Mouse (Mus musculus) cerebellum, postnatal 36 days (tissue): Measurements from ENCODE around the gene Gm28035.

Experiments
- DNase-seq, 2 experiments: peaks; one replicate each; pipeline ENCODE4 v3.0.0; 2021 to 2022; ENCODE audit warnings: mixed read lengths in 2 of 2

Gene Gm28035

GRCm38 (mm10) chr2:30240267-30240666 is at the start of gene Gm28035:
Gm28035 (plus strand) TSS chr2:30240567.
- no peak for DNase-seq

GRCm38 (mm10) chr2:30191790-30192580 is 48.4 kb upstream of the Gm28035 start:
- no peak for DNase-seq

GRCm38 (mm10) chr2:30194656-30195055 is 45.7 kb upstream of the Gm28035 start:
- no peak for DNase-seq

DNA sequence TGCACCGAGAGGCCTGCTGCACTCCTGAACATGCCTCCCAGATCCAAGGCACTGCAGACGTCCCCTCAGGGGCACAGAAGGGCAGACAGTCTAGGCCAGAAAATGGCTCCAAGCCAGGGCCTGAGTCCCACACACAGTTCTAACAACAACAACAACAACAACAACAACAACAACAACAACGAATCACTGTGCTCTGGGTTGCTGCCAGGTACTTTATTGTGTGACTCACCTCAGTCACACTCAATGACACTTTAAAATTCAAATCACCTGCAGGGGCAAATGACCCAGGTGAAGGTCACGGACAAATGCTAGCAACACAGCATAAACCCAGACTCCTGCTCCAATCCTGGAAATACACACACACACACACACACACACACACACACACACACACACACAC is 42.3 kb upstream of the Gm28035 start:
- DNase-seq = no peak

DNA sequence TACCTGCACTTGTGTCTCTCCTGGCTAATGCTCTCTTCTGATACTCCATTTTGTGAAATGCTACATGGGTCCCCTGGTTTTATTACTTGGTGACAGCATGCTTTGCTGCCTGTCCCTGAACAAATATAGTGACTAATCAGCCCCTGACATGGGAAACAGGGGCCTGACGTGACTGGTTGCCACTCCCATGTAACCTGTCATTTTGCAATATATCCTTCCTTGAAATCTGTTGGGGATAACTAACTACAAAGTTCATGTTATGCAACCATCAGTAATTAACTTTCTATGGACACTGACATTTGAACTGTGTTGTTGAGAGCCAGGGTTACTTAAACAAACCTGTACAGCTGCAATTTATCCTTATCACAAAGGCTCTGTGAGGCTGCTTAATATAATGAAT is 40.4 kb upstream of the Gm28035 start:
- no peak for DNase-seq

GRCm38 (mm10) chr2:30200388-30200925 is 39.9 kb upstream of the Gm28035 start:
- no peak for DNase-seq

GRCm38 (mm10) chr2:30203439-30203838 is 36.9 kb upstream of the Gm28035 start:
- DNase-seq = peak; percentile 24

DNA sequence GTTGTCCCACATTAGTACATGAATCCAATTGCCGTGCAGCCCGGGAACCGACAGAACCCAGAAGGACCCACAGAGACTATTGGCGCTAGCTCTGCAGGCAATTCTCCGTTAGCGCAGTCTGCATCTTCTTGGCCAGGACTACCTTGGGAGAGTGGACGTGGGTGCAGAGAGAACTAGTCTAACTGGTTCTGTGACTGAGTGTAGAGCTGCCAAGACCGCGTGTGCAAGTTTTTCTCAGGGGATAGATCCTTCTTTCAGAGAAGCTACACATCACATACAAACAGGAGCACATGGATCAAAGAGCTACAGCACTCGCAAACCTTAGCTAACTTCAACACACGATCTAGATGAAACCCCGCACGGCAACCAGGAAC is 35.1 kb upstream of the Gm28035 start:
- DNase-seq = peak in 1 of 2 experiments; percentile 32

- DNase-seq = peak; percentile 92 to 94
These were observed 34.6 kb upstream of the Gm28035 start, which contains the start of gene Kyat1 for GRCm38 (mm10) chr2:30205629-30206357. Kyat1 (minus strand) TSS chr2:30205847.

DNA sequence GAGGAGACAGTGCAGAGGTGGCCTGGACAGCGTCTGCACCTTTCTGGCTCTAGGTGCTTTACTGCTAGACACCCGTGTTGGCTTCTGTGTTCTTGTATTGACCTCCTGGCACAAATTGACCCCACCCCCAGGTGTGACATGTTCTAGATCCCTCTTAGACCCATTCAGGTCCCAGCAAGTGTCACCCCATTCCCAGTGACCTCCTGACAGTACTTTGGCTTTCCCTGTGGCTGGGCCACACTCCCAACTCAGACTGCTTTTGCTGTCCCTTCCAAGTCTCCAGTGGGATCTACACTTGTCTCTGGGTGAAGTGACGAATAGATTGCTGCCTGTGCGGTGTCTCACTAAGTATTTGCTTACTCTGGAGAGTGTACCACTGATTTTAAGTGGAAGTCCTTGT is 33.0 kb upstream of the Gm28035 start:
- no peak for DNase-seq

DNA sequence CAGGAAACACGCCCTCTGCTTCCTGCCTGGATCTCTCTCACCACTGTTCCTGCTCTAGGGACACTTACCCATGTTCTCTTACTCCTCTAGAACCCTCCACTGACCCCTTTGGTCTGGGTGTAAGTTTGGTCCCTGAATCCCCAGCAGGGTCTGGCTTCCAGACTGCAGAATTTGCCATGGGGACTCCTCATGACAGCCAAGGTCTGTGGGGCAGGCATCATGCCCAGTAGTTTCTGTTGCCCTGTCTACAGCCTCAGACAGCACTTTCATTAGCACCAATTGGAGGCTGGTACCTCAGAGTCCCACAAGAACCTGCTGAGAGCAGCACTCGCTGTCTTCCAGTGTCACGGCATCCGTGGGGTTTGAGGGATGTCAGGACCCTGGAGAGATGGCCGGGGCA is 32.5 kb upstream of the Gm28035 start:
- DNase-seq = no peak

DNA sequence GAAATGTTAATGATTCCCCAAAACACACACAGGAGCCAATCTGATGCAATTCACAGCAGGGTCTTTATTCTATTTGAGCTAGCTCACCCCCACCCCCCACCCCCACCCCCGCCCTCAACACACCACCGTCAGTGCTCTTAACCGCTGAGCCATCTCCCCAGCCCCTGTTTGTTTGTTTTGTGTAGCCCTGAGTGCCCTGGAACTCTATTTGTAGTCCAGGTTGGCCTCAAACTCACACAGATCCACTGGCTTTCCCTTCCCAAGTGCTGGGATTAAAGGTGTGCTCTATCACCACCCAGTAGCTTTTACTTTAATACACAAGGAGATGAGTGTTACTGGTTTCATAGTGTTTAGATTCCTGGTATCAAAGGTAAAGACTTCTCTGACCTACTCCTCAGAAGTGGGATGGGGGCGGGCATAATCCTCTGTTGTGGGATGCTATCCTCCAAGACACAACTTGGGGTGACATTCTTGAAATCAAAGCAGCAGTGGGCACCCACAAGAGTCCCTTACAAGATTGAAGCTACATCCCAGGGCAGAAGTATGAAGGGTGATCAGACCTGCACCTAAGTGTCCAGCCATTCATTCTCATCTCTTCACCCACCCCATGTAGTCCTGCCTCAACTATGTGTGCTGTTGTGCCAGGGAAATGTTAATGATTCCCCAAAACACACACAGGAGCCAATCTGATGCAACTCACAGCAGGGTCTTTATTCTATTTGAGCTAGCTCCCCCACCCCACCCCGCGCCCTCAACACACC is 28.8 kb upstream of the Gm28035 start:
- no peak for DNase-seq

DNA sequence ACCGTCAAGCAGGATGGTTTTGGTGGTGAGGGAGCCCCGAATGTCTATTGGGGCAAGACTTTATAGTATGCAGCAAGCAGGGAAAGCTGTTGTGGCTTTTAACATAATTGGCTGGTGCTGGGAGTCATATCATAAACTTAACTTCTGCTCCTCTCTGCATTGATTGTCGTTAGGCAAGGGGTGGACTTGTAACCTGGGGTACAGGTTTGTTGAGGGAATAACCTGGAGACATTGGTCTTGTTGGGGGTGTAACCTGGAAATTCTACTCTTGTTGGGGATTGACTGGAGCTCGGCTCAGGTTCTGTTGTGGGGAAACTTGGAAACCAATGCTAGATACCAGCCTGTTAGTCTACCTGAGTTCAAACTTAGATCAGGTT is 28.2 kb upstream of the Gm28035 start:
- DNase-seq = no peak

- no peak for DNase-seq
These were observed 27.4 kb upstream of the Gm28035 start for GRCm38 (mm10) chr2:30212951-30213350.

- no peak for DNase-seq
These were observed 25.6 kb upstream of the Gm28035 start for GRCm38 (mm10) chr2:30214745-30215144.

DNA sequence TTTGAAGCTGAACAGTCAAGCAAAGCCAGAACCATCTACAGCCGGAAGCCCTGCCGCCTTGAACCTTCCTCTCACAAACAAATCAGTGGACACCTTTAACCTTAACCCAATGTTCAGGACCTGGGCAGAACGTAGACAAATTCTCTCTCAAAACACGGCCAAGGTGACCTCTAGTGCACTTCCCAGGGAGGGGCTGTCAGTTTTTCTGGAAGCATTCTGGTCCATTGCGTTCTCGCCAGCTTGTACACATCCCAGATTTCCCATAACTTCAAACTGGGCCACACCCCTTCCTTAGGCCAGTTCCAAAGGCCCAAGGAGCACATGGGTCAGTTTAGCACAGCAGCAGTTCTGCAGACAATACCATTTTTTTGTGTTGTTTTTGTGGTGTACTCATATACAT is 24.9 kb upstream of the Gm28035 start:
- DNase-seq = no peak

DNA sequence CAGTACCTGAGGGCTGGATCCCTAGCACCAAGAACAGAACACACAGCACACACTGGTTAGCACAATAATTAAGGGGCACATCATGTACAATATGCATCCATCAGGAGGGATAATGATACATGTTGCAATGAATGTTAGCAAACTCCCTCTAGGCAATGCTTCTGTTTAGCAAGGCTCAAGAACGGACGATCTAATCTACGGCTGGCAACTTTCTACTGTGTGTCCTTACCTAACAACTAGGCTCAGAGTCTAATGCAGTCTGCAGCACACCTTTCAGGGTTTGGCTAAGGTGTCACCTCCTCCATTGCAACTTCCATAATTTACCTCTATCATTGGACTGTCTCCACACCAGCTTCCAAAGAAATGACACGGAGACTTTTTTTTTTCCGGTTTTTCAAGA is 24.1 kb upstream of the Gm28035 start:
- DNase-seq = no peak

- no peak for DNase-seq
These were observed 4.8 kb upstream of the Gm28035 start for GRCm38 (mm10) chr2:30235593-30235992.

- DNase-seq = no peak
These were observed 3.8 kb upstream of the Gm28035 start for GRCm38 (mm10) chr2:30236426-30237198.

DNA sequence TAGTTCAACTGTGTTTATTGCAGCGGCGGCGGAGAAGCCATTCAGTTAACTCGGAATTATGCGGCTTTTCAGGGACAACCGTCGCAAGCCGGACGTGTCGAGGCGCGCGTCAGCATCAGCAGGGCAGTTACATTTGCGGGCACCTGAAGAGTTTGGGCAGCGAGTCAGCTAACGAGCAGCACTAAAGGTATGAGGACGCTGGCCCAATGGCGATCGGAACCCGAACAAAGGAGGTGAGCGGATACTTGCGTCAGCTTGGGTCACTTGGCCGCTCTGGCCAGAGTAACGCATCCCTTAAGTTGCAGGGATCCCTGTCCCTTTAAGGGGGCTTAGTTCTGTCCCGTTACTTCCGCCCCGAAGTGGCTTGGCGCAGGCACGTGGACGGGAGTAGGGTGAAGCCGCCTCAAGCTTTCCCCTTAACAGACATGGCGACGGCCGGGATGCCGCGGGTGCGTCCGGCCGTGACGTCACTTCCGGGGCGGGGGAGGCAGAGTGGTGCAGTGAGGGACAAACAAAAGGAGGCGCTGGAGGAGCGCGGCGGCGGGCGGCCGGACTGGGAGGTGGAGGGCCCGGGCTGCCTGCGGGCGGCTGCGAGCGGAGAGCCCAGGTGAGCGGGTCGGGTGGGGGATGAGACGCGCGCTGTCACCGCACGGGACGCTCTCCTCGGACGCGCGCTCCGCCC is 3.0 kb upstream of the Gm28035 start, which contains the start of gene Lrrc8a:
Lrrc8a (plus strand) TSS at position 517 of the 682 bp plus-strand sequence.
- DNase-seq = peak; percentile 99 to 100

DNA sequence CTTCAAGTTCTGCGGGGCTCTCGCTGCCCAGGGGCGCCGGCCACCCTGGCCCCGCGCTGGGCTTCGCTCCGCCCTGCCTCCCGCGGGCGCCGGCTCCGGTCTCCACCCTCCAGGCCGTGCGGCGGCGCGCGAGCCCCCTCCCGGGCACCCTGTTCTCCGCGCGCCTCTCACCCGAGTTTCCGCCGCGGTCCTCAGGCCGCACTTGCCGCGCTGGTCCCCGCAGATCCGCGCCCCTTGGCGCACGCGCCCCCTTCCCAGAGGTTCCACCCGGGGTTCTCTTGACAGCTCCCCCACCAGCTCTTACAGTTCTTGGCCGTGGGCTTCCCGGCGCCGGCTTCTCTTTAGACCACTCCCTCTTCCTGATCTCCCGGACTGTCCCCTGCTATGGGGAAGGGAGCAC is 2.5 kb upstream of the Gm28035 start:
- no peak for DNase-seq
